Mouse (Mus musculus) kidney, embryonic 15.5 days (tissue): ENCODE results near the gene Rpl27a. TPM values are rescaled to one million over a fixed set of nuclear protein-coding genes. Genes with fewer than 3 reads are reported as not detected.

Source experiments
- ATAC-seq: fragments of 200-750 bp; cut with Nextera tagmentation; replicated peaks from 2 replicates; pipeline ENCODE4 v1.8.0; 2017; ENCODE audit warnings: moderate TSS enrichment; ENCODE audit not compliant: low FRiP score
- H3K27ac ChIP-seq: fragments of 300-500 bp; sonication (generic); 2 replicates; pipeline ENCODE4 v1.5.1; 2015; ENCODE audit warnings: mild to moderate bottlenecking, inconsistent platforms
- H3K27me3 ChIP-seq: fragments of 300-500 bp; sonication (generic); 2 replicates; pipeline ENCODE4 v1.6.1; 2015; ENCODE audit warnings: inconsistent platforms
- H3K36me3 ChIP-seq: fragments of 300-500 bp; sonication (generic); 2 replicates; pipeline ENCODE4 v1.6.1; 2015; ENCODE audit warnings: inconsistent platforms
- H3K4me1 ChIP-seq: fragments of 300-500 bp; sonication (generic); 2 replicates; pipeline ENCODE4 v1.6.1; 2015; ENCODE audit warnings: inconsistent platforms
- H3K4me2 ChIP-seq: fragments of 300-500 bp; sonication (generic); 2 replicates; pipeline ENCODE4 v1.6.1; 2015; ENCODE audit warnings: moderate library complexity, mild to moderate bottlenecking, inconsistent platforms
- H3K4me3 ChIP-seq: fragments of 300-500 bp; sonication (generic); replicated peaks from 2 replicates; pipeline ENCODE4 v1.5.1; 2015; ENCODE audit warnings: mild to moderate bottlenecking, inconsistent platforms
- H3K9ac ChIP-seq: fragments of 300-500 bp; sonication (generic); 2 replicates; pipeline ENCODE4 v1.6.1; 2015; ENCODE audit warnings: mild to moderate bottlenecking, inconsistent platforms
- H3K9me3 ChIP-seq: fragments of 300-500 bp; sonication (generic); replicated peaks from 2 replicates; pipeline ENCODE4 v1.6.1; 2016; ENCODE audit warnings: inconsistent platforms
- WGBS: fragments of 180-500 bp; shearing (Covaris S2); methylation state at CpG from one replicate; pipeline ENCODE4 v1.1.7; 2015; ENCODE audit warnings: mixed read lengths; 5-methylcytosine and 5-hydroxymethylcytosine counted together
- polyA plus RNA-seq: library from polyadenylated mRNA; unstranded; fragments of >200 nt; fragmentation: Nextera tagmentation; extraction: Ambion mirVana; gene quantifications from 2 replicates; pipeline ENCODE4 v1.2.1, GENCODE M21; 2015

Rpl27a gene
- polyA plus RNA-seq, 1 experiment from 2014 or later, result 135 TPM

DNA sequence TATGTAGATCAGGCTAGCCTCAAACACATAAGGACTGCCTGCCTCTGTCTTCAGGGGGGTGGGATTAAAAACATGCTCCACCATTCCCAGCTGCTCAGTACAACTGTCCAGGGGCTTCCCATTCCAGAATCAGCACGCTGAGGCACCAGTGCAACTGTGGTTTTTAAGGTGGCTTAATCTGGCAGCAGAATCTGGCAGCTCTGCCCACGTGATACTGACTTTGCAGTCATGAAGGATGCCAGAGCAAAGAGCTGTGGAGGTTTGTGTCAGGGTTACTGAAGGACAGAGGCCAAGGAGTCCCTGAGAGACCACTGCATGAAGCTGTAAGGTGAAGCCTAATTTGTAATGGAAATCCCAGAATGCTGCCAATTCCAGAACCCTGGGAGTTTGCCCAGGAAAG lies 8.1 kb upstream of the Rpl27a start:
- H3K27me3 ChIP-seq, result no peaks in the 10 kb centered on the region
- no peak overlapping the region for H3K9ac ChIP-seq
- H3K36me3 ChIP-seq, result no peaks in the 10 kb centered on the region
- H3K4me2 ChIP-seq, result no peak overlapping the region
- no peak overlapping the region for H3K27ac ChIP-seq
- no peaks in the 10 kb centered on the region for H3K9me3 ChIP-seq
- H3K4me1 ChIP-seq, result 0 out of 2 replicates have a peak, but pooled peaks cover 5% of the 10 kb centered on the region
- 69% methylated on average over 2 of the region's 2 CpGs for WGBS
- H3K4me3 ChIP-seq, result no peak overlapping the region
- ATAC-seq, result no peak

DNA sequence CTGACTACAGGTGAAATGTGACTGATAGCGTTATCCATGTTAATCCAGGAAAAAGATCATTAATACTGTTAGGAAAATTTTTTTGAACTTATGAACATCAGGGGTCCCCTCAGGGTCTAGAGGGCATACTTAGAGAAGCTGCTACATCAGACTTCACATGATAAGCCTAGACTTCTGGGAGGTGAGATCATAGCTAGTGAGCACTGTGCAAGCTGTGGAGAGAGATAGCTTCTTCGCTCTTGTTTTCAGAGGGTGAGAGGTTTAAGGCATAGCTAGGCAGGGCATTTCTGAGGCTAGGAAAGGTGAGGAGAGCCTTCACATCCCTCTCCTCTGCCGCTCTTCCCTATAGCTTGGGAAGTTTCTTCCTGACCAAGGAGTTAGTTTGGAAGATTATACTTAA lies 7.1 kb upstream of the Rpl27a start:
- Histone ChIP-seq H3K27me3 (no peaks in the 10 kb centered on the region), H3K36me3 (no peaks in the 10 kb centered on the region), H3K4me1 (0 out of 2 replicates have a peak, but pooled peaks cover 5% of the 10 kb centered on the region), H3K9me3 (no peaks in the 10 kb centered on the region), H3K4me2 (no peak overlapping the region), H3K4me3 (no peak overlapping the region), H3K9ac (no peak overlapping the region), H3K27ac (no peak overlapping the region)
- 89% methylated on average over 3 of the region's 3 CpGs for WGBS
- ATAC-seq, result no peak

DNA sequence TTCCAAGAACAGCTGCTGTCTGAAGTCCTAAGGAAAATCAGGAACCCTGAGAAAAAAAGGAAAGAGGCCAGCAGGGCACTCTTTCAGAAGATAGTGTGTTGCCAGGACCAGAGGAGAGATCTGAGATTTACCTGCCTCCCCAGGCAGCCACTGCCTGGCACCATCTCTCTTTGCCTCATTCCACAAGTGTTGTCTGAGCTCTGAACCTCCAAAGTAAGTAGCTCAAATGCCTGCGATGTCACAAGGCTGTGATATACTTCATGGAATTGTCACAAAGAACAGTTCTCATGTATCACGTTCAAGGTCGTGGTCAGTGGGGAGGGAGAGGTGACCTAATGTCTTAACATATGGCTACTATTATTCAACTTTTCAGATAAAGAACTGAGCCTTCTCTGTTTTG lies 2.4 kb upstream of the Rpl27a start:
- WGBS, result 56% methylated on average over 3 of the region's 3 CpGs
- Histone ChIP-seq H3K27me3 (no peaks in the 10 kb centered on the region), H3K9me3 (no peaks in the 10 kb centered on the region), H3K4me2 (no peak overlapping the region), H3K4me1 (peaks cover 25% of the 10 kb centered on the region), H3K4me3 (no peak overlapping the region), H3K9ac (no peak overlapping the region), H3K27ac (no peak overlapping the region), H3K36me3 (peaks cover 15% of the 10 kb centered on the region)
- ATAC-seq, result no peak

DNA sequence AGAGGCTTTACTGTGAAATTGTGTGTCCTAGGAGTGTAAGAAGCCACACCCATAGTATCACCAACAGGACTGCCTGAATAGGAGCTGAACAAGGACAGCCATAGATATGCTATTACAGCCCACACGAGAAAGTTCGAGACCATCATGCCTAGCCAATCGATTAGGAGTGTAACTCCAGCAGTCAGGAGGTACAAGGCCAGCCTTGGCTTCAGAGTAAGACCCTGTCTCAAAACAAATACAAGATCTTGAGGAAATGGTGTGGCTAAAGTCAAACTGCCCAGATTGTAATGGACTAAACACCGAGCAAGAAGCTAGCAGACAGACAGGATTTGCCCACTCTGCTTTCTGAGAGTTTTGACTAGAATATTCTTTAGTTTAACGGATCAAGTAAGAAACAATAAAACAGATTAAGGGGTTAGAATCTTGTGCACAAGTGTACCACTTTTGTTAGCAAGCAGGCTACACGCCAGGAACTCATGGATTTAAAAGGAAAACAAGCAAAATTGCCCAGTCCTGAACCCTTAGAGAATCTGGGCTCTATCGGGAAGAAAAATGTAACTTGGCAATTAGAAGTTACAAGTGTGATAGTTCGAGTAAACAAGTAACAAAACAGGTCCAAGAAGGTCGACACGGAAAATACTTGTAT lies 788 bp upstream of the Rpl27a start:
- 14% methylated on average over 10 of the region's 10 CpGs for WGBS
- peak overlapping the region; percentile 64 for H3K4me2 ChIP-seq
- H3K36me3 ChIP-seq, result peaks cover 31% of the 10 kb centered on the region
- peak overlapping the region; percentile 100 for H3K9ac ChIP-seq
- H3K4me3 ChIP-seq, result peak overlapping the region; percentile 93
- H3K4me1 ChIP-seq, result peaks cover 25% of the 10 kb centered on the region
- peak overlapping the region; percentile 99 for H3K27ac ChIP-seq
- ATAC-seq, result 0 out of 2 replicates have a peak, but pooled peaks have one; percentile 1
- H3K27me3 ChIP-seq, result no peaks in the 10 kb centered on the region
- H3K9me3 ChIP-seq, result no peaks in the 10 kb centered on the region

DNA sequence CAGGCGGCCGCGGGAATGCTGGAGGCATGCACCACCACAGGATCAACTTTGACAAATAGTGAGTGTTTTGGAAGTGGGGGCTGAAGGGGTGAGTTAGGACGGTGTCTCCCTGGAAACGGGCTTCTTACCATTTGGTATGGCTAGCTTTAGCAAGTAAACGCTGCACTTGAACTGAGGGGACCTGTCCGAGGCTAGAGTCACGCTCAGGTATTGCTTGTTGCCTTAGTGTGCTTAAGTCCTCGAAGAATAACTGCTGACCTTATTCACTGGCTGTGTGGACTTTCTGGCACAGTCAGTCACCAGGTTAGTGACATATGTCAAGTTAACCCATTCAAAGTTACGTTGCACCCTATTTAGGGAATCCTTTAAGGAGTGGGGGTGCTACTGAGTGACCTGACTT lies 989 bp downstream of the Rpl27a start:
- Histone ChIP-seq H3K4me3 (peak overlapping the region; percentile 93), H3K27ac (peak overlapping the region; percentile 99), H3K36me3 (peaks cover 49% of the 10 kb centered on the region), H3K4me2 (peak overlapping the region; percentile 89), H3K9ac (peak overlapping the region; percentile 100), H3K4me1 (peaks cover 25% of the 10 kb centered on the region), H3K9me3 (no peaks in the 10 kb centered on the region), H3K27me3 (no peaks in the 10 kb centered on the region)
- under 1% methylated on average over 10 of the region's 10 CpGs for WGBS
- ATAC-seq, result no peak

DNA sequence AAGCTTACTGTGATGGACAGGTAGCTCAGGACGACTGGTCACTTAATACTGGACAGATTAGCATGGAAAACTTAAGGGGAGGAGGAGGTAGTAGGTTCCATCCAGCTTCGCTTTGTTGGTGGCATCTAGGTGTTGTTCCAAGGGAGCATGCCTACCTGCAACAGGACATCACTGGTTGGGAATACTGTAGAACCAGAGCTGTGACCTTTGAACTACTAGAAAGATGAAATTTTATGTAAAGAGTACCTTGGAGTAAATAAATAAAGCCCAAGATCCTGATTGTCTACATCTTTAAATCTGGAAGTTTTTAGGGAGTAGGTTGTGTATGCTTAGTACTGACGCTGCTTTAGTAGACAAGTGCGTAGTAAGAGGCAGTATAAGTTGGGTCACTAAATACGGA lies 3.1 kb downstream of the Rpl27a start:
- Histone ChIP-seq H3K4me2 (no peak overlapping the region), H3K27me3 (no peaks in the 10 kb centered on the region), H3K27ac (no peak overlapping the region), H3K4me3 (no peak overlapping the region), H3K9ac (0 out of 2 replicates have a peak overlapping the region, but pooled peaks have one; percentile 35), H3K9me3 (no peaks in the 10 kb centered on the region), H3K36me3 (peaks cover 65% of the 10 kb centered on the region), H3K4me1 (peaks cover 25% of the 10 kb centered on the region)
- 79% methylated on average over 5 of the region's 5 CpGs for WGBS
- no peak for ATAC-seq

DNA sequence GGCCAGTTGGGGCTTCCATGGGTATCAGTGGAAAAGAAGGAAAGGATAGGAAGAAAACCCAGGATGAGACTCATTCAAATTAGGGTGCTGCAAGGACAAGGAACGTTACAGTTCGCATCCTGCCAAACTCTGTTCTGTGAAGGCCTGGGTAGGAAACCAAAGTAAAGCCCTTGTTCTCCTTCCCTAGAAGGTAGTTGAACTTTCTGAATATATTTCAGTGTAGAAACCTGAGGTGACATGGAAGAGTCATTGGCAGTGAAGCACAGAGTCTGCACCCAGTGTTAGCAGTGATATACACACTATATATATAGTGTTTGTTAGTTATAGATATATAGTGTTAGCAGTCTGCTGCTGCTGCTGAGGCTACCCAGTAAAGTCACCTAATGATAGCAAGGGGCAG lies 4.4 kb downstream of the Rpl27a start:
- no peak for ATAC-seq
- Histone ChIP-seq H3K4me2 (no peak overlapping the region), H3K4me1 (peaks cover 16% of the 10 kb centered on the region), H3K9me3 (no peaks in the 10 kb centered on the region), H3K27me3 (no peaks in the 10 kb centered on the region), H3K27ac (peak overlapping the region; percentile 23), H3K9ac (no peak overlapping the region), H3K36me3 (peaks cover 73% of the 10 kb centered on the region), H3K4me3 (no peak overlapping the region)
- 62% methylated on average over 2 of the region's 2 CpGs for WGBS

DNA sequence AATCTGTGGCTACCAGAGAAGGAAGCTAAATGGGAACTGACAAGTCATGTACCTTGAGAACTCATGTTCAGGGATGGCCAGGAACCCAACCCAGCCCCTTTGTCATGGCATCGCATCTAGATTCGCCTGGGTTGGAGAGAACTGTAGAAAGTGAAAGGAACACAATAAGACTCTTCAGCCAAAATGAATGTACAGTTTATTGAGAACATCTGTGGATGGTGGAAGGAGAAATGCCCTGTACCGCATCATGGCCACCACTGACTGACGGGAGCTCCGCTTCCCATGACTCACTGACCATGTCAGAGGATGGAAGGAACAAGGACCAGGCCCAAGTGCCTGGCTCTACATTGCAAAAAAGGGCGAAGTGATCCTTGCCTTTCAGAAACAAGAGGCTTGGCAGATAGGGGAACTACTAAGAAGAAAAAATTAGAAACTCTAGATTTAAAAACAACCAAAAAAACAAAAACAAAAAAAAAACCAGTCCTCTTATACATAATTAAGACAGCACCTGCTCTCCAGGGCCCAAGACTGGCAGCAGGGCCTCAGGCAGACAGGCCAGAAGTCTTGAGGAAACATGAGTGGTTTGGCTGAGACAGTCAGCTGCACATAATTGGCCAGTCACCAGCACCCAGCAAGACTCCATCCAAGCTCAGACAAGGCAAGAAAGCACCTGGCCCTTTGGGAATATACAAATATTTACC lies 4.9 kb downstream of the Rpl27a start:
- no peak for ATAC-seq
- H3K27me3 ChIP-seq, result no peaks in the 10 kb centered on the region
- H3K4me1 ChIP-seq, result peaks cover 15% of the 10 kb centered on the region
- no peak overlapping the region for H3K4me2 ChIP-seq
- H3K27ac ChIP-seq, result peak overlapping the region; percentile 23; the same call in 1 of the 2 replicates
- 72% methylated on average over 6 of the region's 6 CpGs for WGBS
- peaks cover 73% of the 10 kb centered on the region for H3K36me3 ChIP-seq
- H3K9ac ChIP-seq, result no peak overlapping the region
- H3K9me3 ChIP-seq, result no peaks in the 10 kb centered on the region
- H3K4me3 ChIP-seq, result no peak overlapping the region

DNA sequence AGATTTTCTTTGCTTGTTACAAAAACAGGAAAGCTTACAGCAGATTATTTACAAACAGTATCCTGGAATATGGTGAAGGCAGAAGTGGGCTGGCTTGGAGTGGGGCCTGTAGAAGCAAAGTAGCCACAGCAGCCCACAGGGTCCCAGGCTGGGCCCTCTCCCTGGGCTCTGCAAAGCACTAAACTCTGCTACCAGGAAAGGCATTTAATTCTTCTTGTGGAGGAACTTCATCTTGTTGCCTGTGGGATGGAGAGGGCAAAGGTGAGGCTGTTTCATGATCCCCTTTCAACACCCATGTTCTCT lies 5.4 kb downstream of the Rpl27a start:
- Histone ChIP-seq H3K36me3 (peaks cover 75% of the 10 kb centered on the region), H3K27ac (no peak overlapping the region), H3K4me1 (peaks cover 15% of the 10 kb centered on the region), H3K27me3 (no peaks in the 10 kb centered on the region), H3K9me3 (no peaks in the 10 kb centered on the region), H3K4me3 (no peak overlapping the region), H3K9ac (no peak overlapping the region), H3K4me2 (no peak overlapping the region)
- ATAC-seq, result no peak

DNA sequence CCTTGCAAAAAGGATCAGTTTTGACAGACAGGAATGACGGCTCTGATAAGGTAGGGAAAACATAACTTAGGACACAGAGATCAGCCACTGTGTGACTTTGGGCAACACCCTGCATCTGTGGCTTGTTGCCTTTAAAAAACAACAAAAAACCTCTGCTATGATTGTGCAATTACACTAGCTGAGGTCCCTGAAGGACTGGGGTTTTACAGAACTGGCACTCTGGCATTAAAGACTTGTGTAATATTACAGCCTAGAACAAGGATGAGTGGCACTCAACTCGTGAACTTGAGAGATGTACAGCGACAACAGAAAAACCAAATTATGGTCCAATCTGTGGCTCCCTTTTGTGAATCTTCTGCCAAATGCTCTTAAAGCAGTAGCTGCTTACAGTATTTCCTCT lies 5.8 kb downstream of the Rpl27a start:
- Histone ChIP-seq H3K4me3 (no peak overlapping the region), H3K9ac (no peak overlapping the region), H3K27ac (no peak overlapping the region), H3K27me3 (no peaks in the 10 kb centered on the region), H3K4me1 (peaks cover 15% of the 10 kb centered on the region), H3K9me3 (no peaks in the 10 kb centered on the region), H3K4me2 (no peak overlapping the region), H3K36me3 (peaks cover 77% of the 10 kb centered on the region)
- no peak for ATAC-seq
- WGBS, result 75% methylated on average over 3 of the region's 3 CpGs

DNA sequence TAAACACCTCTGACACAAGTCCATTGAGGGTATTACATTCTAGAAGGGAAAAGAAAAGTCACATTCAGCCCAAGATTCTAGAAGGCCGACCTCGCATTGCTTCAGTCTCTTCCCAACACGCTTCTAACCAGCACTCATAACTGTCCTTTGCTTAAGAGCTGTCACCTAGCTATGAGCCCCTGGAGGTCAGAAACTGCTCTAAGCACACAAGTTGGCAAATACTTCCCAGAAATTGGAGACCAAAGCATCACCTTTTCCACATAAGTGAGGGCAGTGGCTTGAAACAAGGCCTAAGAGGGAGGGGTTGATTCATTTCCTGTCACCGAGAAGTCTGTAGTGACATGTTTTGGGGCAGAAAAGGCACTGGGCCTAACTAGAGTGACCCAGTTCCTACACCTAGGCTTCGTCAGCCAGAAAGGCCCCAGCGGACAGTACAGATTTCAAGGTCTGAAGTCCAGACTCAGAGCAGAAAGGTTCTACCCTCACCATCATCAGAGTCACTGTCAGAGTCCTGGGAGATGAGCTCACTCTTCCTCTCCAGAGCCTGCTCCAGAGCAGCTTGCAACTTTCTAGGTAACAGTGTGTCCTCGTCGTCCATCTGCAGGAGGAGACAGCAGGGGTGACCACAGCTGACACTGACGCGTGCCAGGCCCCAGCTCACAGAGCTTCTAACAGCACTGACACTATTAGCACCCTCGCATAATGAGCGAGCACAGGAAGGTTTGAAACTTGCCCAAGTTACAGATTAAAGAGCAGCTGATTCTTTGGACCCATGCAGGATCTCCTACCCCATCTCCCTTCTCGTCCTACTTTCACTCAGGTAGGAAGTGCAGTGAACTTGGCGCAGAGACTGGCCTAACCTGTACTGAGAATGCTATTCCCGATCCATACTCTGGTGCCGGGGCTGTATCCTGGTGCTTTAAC lies 7.1 kb downstream of the Rpl27a start:
- peak overlapping the region; percentile 69 for H3K27ac ChIP-seq
- 69% methylated on average over 16 of the region's 16 CpGs for WGBS
- no peak overlapping the region for H3K4me2 ChIP-seq

DNA sequence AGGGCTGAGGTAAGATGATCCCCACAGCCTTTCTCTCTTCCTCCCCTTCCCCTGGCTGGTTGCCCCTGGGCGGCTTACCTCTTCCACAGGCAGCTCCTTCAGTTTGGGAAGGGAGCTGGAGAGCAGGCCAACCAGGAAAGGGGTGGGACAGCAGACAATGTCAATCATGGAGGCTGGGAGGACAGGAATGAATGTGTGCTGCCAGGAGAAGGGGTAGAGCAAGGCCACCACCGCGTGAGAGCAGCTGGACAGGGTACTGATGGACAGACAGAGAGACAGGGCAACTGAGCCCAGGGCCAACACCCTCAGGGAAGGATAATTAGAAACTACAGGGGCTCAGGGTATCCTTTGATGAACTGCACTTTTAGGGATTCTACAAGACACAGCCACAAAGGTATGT lies 8.6 kb downstream of the Rpl27a start:
- no peaks in the 10 kb centered on the region for H3K4me1 ChIP-seq
- H3K4me2 ChIP-seq, result no peak overlapping the region
- WGBS, result 61% methylated on average over 3 of the region's 3 CpGs
- H3K9ac ChIP-seq, result no peak overlapping the region
- no peaks in the 10 kb centered on the region for H3K9me3 ChIP-seq
- no peaks in the 10 kb centered on the region for H3K27me3 ChIP-seq
- no peak for ATAC-seq
- no peak overlapping the region for H3K4me3 ChIP-seq
- no peak overlapping the region for H3K27ac ChIP-seq
- H3K36me3 ChIP-seq, result peaks cover 80% of the 10 kb centered on the region

More for the DNA sequence above, 7.1 kb downstream of the Rpl27a start:
- Histone ChIP-seq H3K4me1 (peaks cover 3% of the 10 kb centered on the region), H3K4me3 (no peak overlapping the region), H3K9ac (no peak overlapping the region), H3K9me3 (no peaks in the 10 kb centered on the region), H3K36me3 (peaks cover 80% of the 10 kb centered on the region), H3K27me3 (no peaks in the 10 kb centered on the region)
- peak; percentile 15; the same call in 1 of the 2 replicates for ATAC-seq
